Comparison of ENCODE assay signal across 8 mouse cellular contexts in the genomic region with DNA sequence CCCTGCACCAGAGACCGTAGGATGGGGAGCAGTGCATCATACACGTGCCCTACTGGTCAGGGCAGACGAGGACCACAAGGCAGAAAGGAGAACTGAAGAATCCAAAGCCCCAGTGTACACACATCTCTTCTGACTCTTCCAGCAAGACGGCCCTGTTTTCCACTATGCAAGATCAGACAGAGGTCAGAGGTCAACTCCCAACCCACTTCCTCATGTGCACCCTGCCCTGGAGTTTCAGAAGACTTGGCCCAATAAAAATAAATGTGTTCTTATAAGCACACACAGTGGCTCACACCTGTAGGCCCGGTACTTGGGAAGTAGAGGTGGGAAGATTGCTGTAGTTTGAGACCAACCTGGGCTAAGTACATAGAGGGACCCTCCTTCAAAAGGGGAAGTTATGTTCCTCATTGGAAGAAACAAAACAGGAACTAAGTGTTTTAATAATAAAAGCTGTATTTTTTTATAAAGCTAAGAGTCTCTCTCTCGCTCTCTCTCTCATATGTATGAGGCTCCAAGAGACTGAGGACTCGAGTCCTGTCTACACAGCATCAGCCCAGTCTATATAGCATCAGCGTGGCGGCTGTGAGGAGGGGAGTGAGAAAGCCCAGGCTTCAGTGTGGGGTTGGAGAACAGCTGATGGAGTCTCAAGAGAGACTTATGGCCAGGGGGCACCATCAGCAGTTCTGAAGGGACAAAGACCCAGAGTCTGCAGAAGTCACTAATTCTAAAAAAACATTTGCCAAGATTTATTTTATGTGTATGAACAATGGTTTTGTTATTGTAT. TPM values are rescaled to one million over a fixed set of nuclear protein-coding genes. Genes with fewer than 3 reads are reported as not detected.
DNase-seq lines count a peak whose midpoint lies in the region; ATAC-seq and TF ChIP-seq lines count a peak whose summit lies in the region.

No protein-coding gene starts in this region.

- no peak for TF ChIP-seq CTCF in E14TG2a.4 (conservative IDR thresholded peaks at IDR 0.05; ENCODE audit: low read length)
- TF ChIP-seq CTCF in hindbrain, postnatal 0 days (IDR thresholded peaks at IDR 0.05; ENCODE audit: low read depth), result no peak

- no peak for ATAC-seq in hindbrain, postnatal 0 days
- ATAC-seq in midbrain, embryonic 14.5 days (ENCODE audit: low FRiP score, low TSS enrichment), result no peak

- DNase-seq in heart, adult 9 months (ENCODE audit: low spot score in 2 of 2), result peak; percentile 37 to 55
- no peak for DNase-seq in heart, postnatal 14 days
- no peak for DNase-seq in hindbrain, postnatal 0 days (ENCODE audit: low spot score)
- no peak for DNase-seq in midbrain, embryonic 14.5 days
- DNase-seq in urinary bladder, postnatal 14 days (ENCODE audit: low spot score), result no peak
- no peak for DNase-seq in right cerebral cortex, postnatal 14 days
- no peak for DNase-seq in gastrocnemius, adult 8-10 months (ENCODE audit: low spot score in 2 of 2)

- no peak overlapping the region for H3K27ac ChIP-seq in hindbrain, postnatal 0 days
- no peak overlapping the region for H3K27ac ChIP-seq in midbrain, embryonic 14.5 days (replicated peaks; ENCODE audit: low read depth, low read length)

- peaks cover 13% of the 10 kb centered on the region for H3K27me3 ChIP-seq in E14TG2a.4 (ENCODE audit: insufficient read depth, low read length)
- H3K27me3 ChIP-seq in hindbrain, postnatal 0 days (ENCODE audit: insufficient read depth, low read length), result no peaks in the 10 kb centered on the region
- peaks cover under 1% of the 10 kb centered on the region; the same call in 1 of the 2 replicates for H3K27me3 ChIP-seq in midbrain, embryonic 14.5 days (ENCODE audit: control insufficient read depth, insufficient read depth, low read length)

- peaks cover 22% of the 10 kb centered on the region for H3K4me1 ChIP-seq in E14TG2a.4 (replicated peaks; ENCODE audit: low read depth, low read length)
- H3K4me1 ChIP-seq in hindbrain, postnatal 0 days (ENCODE audit: insufficient read depth, low read length), result peaks cover 4% of the 10 kb centered on the region; the same call in 1 of the 2 replicates
- H3K4me1 ChIP-seq in midbrain, embryonic 14.5 days (ENCODE audit: control insufficient read depth, insufficient read depth, low read length), result peaks cover 21% of the 10 kb centered on the region; the same call in 1 of the 2 replicates

- 91% methylated on average over 9 of the region's 9 CpGs for WGBS in hindbrain, postnatal 0 days
- WGBS in midbrain, embryonic 14.5 days, result 91% methylated on average over 9 of the region's 9 CpGs

- H3K9me3 ChIP-seq in E14TG2a.4 (ENCODE audit: low read length), result no peaks in the 10 kb centered on the region
- H3K9me3 ChIP-seq in hindbrain, postnatal 0 days (ENCODE audit: low read length), result no peaks in the 10 kb centered on the region
- H3K9me3 ChIP-seq in midbrain, embryonic 14.5 days (ENCODE audit: control insufficient read depth, low read length), result no peaks in the 10 kb centered on the region

- H3K4me2 ChIP-seq in hindbrain, postnatal 0 days (ENCODE audit: low read depth, low read length), result peak overlapping the region; percentile 70
- H3K4me2 ChIP-seq in midbrain, embryonic 14.5 days (ENCODE audit: low read length), result peak overlapping the region; percentile 56; the same call in 1 of the 2 replicates

- H3K4me3 ChIP-seq in E14TG2a.4 (replicated peaks; ENCODE audit: low read length), result peak overlapping the region; percentile 95
- H3K4me3 ChIP-seq in hindbrain, postnatal 0 days (ENCODE audit: low read length), result no peak overlapping the region
- H3K4me3 ChIP-seq in midbrain, embryonic 14.5 days (replicated peaks; ENCODE audit: low read depth, low read length), result no peak overlapping the region

- H3K36me3 ChIP-seq in E14TG2a.4 (ENCODE audit: insufficient read depth, low read length), result peaks cover 26% of the 10 kb centered on the region
- H3K36me3 ChIP-seq in hindbrain, postnatal 0 days (ENCODE audit: insufficient read depth, low read length), result no peaks in the 10 kb centered on the region
- no peaks in the 10 kb centered on the region for H3K36me3 ChIP-seq in midbrain, embryonic 14.5 days (ENCODE audit: control insufficient read depth, insufficient read depth, low read length)

- intact Hi-C loops in heart, postnatal 14 days (cut with DNase I), result loop anchor here (2.0 kb wide), 2 partner anchors 39 to 51 kb away; a partner anchor contains a TSS

- no peak overlapping the region for H3K9ac ChIP-seq in hindbrain, postnatal 0 days (replicated peaks; ENCODE audit: low read length)
- no peak overlapping the region for H3K9ac ChIP-seq in midbrain, embryonic 14.5 days (replicated peaks; ENCODE audit: low read length)

RNA-seq across cellular contexts. Expression of a gene that starts 1.7 kb away (rescaled TPM):
- total RNA-seq in heart, postnatal 14 days (2021), result 1 to 10 TPM; 7.3 to 8.5 TPM
- 22.9 and 23.7 TPM in 2 replicates for total RNA-seq in hindbrain, postnatal 0 days (2014; rRNA removed)
- 29.3 and 30.5 TPM in 2 replicates for polyA plus RNA-seq in hindbrain, postnatal 0 days (2015; fragmentation: Nextera tagmentation; extraction: Ambion mirVana)
- polyA plus RNA-seq in midbrain, embryonic 14.5 days (2014; fragmentation: Nextera tagmentation; extraction: Ambion mirVana), result 42.9 and 51.5 TPM in 2 replicates
- total RNA-seq in gastrocnemius, adult 8-10 months (2022), result 1 to 10 TPM; 4.1 to 5.3 (median 4.6) TPM

RNA-seq across cellular contexts. Expression of a gene that starts 5.8 kb away (rescaled TPM):
- 1 to 10 TPM; 2.9 to 4.7 TPM for total RNA-seq in heart, postnatal 14 days (2021)
- 0.11 and 1.2 TPM in 2 replicates for total RNA-seq in hindbrain, postnatal 0 days (2014; rRNA removed)
- 0.39 and 0.96 TPM in 2 replicates for polyA plus RNA-seq in hindbrain, postnatal 0 days (2015; fragmentation: Nextera tagmentation; extraction: Ambion mirVana)
- polyA plus RNA-seq in midbrain, embryonic 14.5 days (2014; fragmentation: Nextera tagmentation; extraction: Ambion mirVana), result 0.24 and 0.61 TPM in 2 replicates
- under 1 TPM in 3 of 4 experiments, not detected in 1; 0.10 to 0.48 (median 0.31) TPM for total RNA-seq in gastrocnemius, adult 8-10 months (2022)

RNA-seq across cellular contexts. Expression of a gene that starts 6.3 kb away (rescaled TPM):
- 1 to 10 TPM; 7.3 to 9.5 TPM for total RNA-seq in heart, postnatal 14 days (2021)
- 2.8 and 3.3 TPM in 2 replicates for total RNA-seq in hindbrain, postnatal 0 days (2014; rRNA removed)
- polyA plus RNA-seq in hindbrain, postnatal 0 days (2015; fragmentation: Nextera tagmentation; extraction: Ambion mirVana), result 3.4 and 4.1 TPM in 2 replicates
- polyA plus RNA-seq in midbrain, embryonic 14.5 days (2014; fragmentation: Nextera tagmentation; extraction: Ambion mirVana), result 0.50 and 2.1 TPM in 2 replicates
- total RNA-seq in gastrocnemius, adult 8-10 months (2022), result under 1 TPM; 0.54 to 0.75 (median 0.63) TPM

RNA-seq across cellular contexts. Expression of a gene that starts 21.0 kb away (rescaled TPM):
- total RNA-seq in heart, postnatal 14 days (2021), result 10 to 100 TPM; 13.8 to 17.0 TPM
- 83.3 and 106 TPM in 2 replicates for total RNA-seq in hindbrain, postnatal 0 days (2014; rRNA removed)
- 51.9 and 56.3 TPM in 2 replicates for polyA plus RNA-seq in hindbrain, postnatal 0 days (2015; fragmentation: Nextera tagmentation; extraction: Ambion mirVana)
- polyA plus RNA-seq in midbrain, embryonic 14.5 days (2014; fragmentation: Nextera tagmentation; extraction: Ambion mirVana), result 56.5 and 93.0 TPM in 2 replicates
- 1 to 10 TPM; 5.9 to 9.2 (median 7.4) TPM for total RNA-seq in gastrocnemius, adult 8-10 months (2022)

RNA-seq across cellular contexts. Expression of a gene that starts 43.6 kb away (rescaled TPM):
- 10 to 100 TPM; 19.8 to 22.9 TPM for total RNA-seq in heart, postnatal 14 days (2021)
- total RNA-seq in hindbrain, postnatal 0 days (2014; rRNA removed), result 33.7 and 57.5 TPM in 2 replicates
- polyA plus RNA-seq in hindbrain, postnatal 0 days (2015; fragmentation: Nextera tagmentation; extraction: Ambion mirVana), result 23.6 and 25.5 TPM in 2 replicates
- 28.2 and 34.0 TPM in 2 replicates for polyA plus RNA-seq in midbrain, embryonic 14.5 days (2014; fragmentation: Nextera tagmentation; extraction: Ambion mirVana)
- 10 to 100 TPM; 19.6 to 23.3 (median 20.6) TPM for total RNA-seq in gastrocnemius, adult 8-10 months (2022)

Comparison
In these comparisons a context has a peak if more than half of its experiments do, and no peak if none do; other contexts are left out.
1. DNase-seq: peak in heart, adult 9 months (2 of 2); none in heart, postnatal 14 days (0 of 2), hindbrain, postnatal 0 days (single experiment), midbrain, embryonic 14.5 days (single experiment), urinary bladder, postnatal 14 days (single experiment), right cerebral cortex, postnatal 14 days (single experiment) and gastrocnemius, adult 8-10 months (0 of 2).